Mouse (Mus musculus) spleen, adult 18-20 months (tissue): Measurements from ENCODE around the gene Anapc11.
"Not testable (repeated sequence)": the region's sequence is repeated elsewhere in the genome, so short reads cannot be mapped to it uniquely, and the experiment has no call there.

Source experiments
- DNase-seq, 2 experiments: peaks; one replicate each; pipeline ENCODE4 v3.0.0; 2022; ENCODE audit warnings: mixed read lengths in 2 of 2

The Anapc11 gene

DNA sequence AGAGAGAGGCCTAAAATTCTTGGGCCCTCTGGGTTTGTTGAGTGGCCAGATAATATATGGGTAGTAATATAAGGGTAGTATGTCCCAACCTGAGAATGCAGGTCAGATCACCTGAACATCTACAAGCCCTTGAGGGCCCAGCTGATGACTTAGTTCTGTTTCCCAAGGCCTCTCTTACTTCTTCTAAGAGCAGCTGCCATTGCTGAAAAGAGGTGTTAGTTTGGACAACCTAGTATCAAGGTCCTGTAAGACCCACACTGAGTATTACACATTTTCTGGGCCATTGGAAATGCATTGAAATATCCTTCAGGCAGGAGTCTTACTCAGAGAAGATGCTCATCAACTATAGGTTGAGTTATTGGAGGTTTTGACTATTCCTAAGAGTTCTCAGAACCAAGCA, 22.3 kb upstream of the Anapc11 start:
- DNase-seq, result no peak

DNA sequence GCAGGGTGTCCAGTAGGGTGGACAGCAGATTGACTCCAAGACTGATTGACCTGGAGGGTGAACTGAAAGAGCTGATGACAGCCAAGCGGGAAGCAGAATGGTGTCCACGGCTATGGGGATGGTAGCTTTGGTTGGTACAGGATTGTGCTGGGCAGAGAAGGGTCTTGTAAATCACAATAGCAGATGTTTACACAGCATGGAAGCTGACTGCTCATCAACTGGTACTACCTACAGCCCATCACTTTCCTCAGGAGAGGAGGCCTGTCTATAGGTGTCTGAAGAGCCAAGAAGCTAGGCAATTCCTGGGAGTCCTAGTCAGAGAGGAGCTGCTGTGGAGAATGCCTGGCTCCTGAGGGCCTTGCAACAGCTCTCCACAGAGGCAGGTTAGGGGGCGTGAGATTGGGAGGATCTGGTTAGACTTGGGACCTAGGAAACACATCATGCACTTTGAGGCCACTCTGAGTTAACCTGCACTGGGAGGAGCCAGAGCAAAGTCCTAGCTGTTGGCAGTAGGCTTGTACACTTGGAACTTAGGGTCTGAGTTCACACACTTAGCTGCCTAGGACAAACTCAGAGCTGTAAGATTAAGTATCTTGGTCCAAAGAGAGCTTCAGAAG, 21.7 kb upstream of the Anapc11 start:
- no peak for DNase-seq

DNA sequence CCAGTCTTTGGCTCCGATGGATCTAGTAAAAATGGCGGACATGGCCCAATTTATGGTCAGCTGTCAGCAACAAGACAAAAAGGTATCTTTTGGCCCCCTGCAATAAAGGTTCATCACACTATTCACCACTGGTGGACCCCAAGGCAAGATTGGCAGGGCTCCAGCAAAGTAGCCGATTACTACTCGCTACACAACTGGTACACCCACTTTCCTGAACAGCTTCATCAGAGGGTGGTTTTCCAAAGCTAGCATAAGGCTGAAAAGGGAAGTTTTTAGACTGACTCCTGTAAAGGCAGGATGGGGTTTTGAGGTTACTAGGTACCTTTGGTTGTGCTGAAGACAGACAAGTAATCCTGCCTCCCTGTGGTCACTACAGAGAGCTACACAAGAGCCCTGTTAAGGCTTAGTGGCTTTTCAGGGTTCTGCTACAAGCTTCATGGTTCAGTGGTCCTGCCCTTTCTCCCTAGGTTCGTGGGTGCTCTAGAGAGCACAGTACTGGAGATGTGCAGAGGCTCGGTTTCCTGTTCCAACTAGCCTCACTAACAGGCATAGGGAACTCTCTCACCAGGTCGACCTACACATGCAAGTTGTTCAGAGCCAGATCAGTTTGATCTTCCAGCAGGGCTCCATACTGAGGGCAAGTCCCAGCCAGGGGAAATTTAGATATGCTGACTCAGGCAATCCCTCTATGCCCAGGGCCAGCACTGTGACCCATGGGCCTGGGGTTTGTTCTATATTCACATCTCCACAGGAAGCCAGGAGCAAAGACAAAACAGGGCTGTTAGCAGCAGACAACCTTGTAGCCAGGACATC, 20.8 kb upstream of the Anapc11 start:
- no peak for DNase-seq

DNA sequence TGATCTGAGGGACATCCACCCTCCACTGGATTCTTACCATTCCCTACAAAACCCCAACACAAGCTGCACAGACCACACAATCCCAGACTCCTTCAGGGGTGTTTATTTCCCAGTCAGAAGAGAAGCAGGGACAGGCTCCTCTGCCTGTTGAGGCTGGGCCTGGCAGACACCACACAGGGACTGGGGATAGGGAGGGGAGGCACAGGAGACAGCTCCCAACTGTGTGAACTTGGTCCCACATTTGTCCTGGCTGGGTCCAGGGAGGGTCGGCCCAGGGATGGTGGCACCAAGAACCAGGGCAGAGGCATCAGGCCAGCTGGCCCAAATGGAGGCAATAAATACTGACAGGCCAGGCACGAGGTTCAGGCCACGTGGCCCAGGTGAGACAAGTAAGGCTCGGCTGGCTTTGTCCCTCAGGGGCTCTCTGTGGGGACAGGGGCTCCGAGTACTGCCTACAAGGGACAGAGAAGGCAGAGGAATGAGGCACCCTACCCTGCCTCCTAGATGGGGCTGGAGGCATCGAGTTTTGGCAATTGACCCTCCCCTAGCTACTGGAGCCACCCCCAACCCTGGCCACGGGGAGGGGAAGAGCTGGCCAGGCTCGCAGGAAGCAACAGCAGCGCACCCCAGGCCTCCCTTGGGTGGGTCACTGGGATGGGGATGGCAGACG, 20.1 kb upstream of the Anapc11 start:
- DNase-seq, result no peak

DNA sequence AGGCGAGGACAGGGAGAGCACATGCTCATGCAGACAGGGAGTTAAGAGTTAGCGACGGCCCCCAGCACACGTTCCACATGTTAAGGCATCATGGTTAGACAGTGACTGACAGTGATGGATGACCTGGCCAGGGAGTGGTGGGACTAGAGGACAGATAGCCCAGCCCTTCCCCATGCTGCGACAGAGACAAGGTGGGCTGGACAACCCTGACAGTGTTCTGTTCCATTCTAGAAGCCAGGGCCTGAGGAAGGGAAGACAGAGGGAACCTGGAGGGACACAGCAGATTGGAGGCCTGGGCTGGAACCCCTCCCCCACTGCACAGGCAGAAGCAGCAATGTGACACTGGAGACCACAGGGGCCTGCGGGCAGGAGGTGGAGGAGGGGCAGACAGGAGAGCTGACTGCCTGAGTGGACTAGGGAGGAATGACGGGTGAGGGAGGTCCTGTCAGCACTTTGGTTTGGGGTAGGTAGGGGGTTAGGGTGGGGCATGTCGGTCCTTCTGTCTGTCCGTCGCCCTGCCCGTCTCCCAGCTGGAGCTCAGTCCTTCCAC, 19.5 kb upstream of the Anapc11 start:
- DNase-seq, result peak in 1 of 2 experiments; percentile 25

DNA sequence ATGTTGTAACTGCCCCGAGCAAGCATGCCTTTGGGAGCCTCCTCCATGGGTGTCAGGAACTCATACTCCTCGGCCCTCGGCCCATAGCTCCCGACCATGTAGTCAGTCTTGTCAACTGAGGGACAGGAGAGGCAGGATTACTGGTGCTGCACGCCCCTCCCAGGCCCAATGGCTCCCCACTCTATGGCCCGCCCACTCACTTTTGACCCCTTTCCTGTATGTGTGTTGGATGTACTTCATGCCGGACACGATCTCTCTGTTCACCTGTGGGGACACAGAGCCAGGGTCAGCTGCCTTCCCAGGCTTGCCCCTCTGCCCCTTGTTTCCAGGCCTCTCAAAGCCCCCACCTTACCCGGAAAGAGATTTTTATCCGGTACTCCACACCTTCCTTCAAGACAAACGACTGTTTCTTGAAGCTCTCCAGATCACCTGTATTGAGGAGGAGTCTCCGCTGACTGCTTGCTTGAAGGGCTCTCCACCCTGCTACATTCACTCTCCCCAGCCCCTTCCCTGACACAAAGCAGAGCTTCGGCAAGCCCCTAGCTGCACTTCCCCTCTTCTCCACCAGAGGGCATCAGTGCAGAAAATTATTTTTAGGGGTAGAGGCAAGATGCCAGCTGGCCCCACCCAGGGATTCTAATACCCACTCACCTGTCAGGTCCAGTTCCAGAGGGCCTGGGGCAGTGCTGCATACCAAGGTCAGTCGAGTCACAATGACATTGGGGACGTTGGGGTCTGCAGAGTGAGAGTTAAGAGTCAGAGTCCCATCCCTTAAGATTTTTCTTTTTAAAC, 18.7 kb upstream of the Anapc11 start:
- DNase-seq, result peak; percentile 50 to 79

DNA sequence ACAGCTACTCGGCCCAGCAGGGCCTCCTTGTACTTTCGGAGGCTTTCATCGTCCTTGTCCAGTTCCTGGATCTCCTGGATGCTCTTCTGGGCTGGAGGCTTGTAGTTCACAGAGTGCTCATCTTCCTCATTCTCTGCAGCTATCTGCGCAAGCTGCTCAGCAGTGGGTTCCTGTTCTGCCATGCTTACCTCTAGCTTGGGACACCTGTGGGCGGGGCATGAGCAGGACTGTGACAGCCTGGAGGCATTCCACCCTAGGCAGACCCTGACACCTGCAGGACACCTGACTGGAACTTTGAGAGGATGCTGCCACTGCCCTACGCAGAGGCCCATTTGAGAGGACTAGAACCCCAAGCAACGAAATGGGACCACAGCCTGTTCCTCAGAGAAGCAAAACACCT, 18.0 kb upstream of the Anapc11 start:
- DNase-seq, result peak; percentile 31 to 36

DNA sequence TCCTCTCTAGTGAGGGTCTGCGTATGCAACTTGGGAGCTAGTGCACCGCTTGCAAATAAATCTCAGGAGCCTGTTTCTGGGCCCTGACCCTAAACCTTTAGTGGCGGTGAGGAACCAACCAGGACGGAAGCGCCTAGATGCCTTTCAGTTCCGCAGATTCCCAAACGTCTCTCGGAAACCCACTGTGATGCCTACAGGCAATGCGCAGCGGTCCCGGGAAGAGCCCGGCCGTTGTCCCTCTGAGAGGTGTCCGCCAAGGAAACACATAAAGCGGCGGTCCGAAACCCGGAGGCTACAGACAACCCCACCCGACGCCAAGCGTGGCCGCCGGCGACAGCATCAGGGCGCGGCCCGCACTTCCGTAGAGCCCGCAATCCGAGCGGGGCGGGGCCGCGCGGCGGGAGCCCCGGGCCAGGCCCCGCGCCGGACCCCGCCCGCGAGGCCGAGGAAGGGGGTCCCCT, 17.3 kb upstream of the Anapc11 start:
- peak; percentile 43 to 63 for DNase-seq

DNA sequence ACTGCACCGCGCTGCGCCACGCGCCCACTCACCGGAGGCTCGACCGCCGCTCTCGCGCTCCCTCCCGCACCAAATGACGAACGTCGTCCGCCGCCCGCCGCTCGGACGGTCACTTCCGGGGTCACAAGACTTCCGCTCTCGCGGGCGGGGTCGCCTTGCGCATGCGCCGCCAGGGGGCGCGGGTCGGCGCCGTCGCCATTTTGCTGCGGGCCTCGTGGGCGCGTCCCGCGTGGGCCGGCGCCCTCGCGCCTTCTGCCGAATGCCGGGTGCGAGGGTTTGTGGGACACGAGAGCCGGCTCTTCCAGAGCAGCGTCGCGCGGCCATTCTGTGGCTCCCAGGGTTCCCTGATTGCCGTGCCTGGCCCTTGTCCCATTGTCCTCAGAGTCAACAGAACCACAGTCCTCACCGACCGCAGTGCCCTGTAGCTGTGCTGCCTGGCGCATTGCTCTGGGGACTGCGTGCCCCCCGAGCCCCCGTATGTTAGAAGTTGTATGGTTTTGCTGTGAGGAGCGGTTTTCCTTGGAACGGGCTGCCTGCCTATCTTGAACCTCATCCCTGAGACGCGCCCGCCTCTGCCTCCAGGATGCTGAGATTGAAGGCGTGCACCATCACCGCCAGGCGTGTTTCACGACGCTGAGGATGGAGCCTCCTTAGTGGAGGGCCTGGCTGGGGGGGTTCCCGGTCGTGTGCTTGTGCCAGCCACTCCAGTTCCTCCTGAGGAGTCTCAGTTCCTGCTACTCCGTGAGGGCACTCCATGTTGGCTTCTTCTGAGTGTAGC, 16.5 kb upstream of the Anapc11 start, which contains the start of gene Arhgdia:
Gene Arhgdia, minus strand, starts transcription at position 135 of the 778 bp plus-strand sequence.
- peak; percentile 81 to 86 for DNase-seq

DNA sequence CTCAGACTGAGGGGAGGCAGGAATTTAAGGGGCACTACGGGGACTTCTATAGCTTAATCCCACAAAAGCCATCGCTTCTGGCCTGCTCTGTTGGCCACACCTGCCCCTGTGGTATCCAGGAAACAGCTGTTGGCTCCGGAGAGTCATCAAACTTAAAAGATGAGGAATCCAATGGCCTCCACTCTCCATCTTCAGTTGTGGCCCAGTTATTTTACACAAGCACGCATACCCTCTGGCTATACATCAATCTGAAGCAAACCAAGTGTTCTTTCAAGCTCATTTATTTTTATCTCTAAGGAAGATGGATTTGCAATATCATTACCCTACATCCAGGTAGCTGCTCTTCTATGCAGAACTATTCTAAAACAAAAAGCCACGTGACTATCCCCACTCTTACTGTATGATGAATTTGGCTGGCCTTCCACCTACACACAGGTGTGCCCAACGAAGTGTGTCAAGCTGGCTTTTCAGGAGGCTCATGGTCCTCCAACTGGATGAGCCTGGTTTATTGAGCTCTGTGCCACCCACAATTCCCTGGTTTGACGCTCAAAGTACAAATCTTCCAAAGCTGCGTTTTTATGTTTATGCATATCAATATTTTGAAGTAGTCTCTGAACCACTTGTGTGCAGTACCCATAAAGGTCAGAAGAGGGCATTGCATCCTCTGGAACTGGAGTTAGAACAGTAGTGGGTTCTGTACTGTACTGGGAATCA, 15.8 kb upstream of the Anapc11 start:
- DNase-seq, result peak in 1 of 2 experiments; percentile 53

DNA sequence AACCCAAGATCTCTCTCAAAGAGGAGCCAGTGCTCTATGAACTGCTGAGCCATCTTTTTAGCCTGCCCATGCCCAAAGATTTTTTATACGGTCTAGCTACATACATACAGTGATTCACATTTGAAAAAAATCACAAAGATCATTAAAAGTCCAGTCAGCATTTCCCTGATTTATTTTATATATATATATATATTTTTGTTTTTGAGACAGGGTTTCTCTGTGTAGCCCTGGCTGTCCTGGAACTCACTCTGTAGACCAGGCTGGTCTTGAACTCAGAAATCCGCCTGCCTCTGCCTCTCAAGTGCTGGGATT, 15.3 kb upstream of the Anapc11 start:
- not testable (repeated sequence) for DNase-seq

DNA sequence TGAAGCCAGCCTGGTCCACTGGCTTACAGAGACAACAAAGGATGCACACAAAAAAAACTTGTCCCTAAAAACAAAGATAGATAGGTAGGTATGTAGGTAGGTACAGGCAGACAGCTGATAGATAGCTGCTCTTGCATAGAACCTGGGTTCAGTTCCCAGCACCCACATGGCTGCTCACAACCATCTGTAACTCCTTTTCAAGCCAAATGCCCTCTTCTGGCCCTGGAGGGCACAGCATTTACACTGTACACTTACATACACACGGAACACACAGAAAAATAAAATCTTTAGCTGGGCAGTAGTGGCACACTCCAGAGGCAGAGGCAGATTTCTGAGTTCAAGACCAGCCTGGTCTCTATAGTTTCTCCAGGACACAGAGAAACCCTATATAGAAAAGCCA, 14.3 kb upstream of the Anapc11 start:
- no peak for DNase-seq

DNA sequence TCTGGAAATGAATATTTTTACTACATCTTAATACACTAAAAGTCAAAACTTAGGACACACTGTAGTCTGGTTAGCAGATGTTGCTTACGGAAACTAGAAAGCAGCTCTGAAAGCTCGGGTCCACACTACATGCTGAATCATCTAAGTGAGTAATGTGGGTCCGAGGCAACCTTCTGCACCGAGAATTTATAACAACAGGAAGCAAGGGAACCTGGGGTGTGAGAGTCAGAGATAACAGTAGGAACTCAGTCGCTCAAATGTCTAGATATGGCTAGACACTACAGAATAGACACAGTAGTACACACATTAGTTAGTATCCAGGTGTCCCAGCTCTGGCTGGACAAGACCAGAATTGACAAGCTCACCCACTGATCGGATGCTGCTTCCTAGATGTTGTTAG, 9.7 kb upstream of the Anapc11 start:
- no peak for DNase-seq

DNA sequence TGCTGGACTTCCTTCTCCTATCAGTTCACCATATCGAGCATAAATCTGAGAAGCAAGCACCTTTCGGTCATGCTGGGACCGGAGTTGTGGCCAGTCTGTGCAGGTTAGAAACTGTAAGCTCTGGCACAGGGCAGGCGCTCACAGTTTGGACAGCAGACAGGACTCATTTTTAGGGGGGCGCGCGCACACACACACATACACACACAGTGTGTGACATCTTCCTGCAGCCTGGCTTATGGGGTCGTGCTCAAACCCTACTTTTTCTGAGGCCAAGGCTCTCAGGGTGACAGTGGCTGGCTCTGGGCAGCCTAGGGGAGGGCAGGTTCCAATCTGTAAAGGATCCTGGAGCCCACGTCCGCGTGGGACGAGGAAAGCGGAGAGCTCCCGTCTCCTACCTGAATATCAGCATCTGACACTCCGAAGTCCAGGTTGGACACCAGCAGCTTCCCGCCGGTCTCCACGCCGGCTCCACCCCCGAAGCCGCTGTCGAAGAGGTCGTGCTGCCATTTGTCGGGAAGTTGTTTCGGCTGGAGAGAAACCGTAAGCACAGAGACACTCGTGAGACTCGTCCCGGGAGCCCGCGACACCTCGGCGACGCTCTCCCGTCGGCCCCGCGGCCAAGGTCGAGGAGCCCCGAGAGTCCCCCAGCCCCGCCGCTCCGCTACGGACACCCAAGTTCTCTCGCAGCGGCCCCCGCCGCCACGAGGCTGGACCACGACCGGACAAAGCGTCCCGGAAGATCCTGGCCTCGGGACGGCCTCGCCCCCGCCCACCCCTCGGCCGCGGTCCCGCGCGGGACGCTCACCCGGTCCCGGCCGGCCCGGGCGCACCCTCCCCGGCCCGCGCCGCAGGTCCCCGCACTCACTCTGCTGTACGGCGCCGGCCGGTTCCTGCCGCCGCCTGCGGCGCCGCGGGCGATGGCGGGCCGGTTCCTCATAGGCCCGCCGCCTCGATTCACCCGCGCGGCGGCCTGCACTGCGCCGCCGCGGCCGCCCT, 683 bp upstream of the Anapc11 start:
- DNase-seq, result no peak

DNA sequence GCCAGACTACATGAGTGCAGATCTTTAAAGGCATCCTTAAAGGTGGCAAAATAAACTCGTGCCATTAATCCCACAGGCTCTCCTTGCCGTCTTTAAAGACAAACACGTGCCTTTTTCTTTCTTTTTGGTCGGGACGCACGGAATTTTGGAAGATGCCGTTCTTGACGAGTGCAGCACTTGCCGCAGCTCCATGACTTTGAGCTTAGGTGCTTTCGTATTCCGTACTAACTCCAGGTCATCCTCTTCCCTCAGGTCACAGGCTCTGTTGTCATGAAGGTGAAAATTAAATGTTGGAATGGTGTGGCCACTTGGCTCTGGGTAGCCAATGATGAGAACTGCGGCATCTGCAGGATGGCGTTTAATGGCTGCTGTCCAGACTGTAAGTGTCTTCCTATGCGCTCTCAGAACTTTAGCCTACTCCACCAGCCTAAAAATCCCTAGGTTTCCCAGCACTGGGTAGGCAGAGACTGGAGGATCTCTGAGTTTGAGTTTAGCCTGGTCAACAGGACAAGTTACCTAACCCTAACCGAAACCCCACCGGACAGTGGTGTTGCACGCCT, 849 bp downstream of the Anapc11 start:
- DNase-seq, result no peak

DNA sequence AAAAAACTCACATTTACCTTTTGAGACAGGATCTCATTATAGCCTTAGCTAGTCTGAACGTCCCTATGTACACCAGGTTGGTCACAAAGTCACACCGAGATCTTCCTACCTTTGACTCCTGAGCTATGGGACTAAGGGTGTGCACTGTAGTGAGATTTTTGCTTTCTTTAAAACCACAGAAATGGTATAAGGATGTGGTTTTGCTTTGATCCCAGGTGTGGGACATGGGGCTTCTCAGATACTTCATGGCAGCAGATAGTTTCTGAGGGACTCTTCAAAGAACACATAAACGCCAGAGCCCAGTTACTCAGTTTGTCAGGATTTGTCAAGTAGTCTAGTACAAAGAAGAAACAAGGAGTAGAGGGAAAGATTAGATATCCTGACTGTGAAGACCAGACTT, 2.5 kb downstream of the Anapc11 start:
- no peak for DNase-seq

DNA sequence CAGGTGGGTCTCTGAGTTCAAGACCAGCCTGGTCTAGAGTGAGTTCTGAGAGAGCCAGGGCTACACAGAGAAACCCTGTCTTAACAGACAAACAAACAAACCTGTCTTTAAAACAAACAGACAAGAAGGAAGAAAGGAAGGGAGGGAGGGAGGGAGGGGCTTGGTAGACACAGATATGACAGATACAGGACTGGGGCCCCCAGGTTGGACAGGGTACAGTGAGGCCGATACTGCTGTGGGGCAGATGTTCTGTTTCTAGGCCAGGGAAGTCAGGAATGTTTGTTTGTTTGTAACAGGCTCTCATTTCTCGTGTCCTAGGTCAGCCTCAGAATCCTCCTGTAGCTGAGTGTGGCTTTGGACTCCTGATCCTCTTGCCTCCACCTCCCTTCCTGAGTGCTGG, 5.3 kb downstream of the Anapc11 start:
- DNase-seq, result no peak

DNA sequence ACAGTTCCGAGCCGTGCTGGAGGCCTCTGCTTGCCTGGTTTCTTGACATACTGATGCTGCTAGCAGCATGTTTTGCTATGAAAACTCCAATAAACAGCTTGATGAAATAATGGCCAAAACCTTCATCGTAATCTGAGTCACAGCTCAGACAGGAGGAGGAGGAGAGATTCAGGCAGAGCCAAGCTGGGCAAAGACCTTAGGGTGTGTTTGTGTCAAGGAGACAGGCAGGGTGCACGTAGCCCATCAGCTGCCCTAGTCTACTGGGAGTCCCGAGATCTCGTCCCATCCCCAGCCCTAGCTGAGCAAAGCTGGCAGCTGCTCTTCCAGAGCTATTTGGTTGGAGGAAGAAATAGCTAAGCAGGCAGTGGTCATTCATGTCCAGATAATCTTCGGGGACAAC, 7.4 kb downstream of the Anapc11 start:
- no peak for DNase-seq

DNA sequence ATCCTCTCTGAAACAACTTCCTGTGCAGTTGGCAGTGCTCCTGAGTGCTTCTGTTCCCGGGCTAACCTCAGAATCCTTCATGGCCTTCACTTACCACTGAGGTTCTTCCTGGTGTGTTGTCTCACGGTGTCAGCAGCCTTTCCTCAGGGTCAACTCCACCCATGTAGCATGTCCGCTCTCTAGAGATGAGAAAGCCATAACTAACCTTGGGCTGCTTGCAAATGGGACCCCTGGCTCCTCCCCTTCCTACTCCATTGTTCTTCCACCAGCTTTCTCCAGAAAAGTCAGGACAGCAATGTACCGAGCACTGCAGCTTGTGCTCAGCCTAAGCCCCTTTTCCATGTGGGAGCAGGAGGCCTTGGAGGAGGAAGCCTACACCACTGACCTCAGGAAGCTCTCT, 8.5 kb downstream of the Anapc11 start:
- DNase-seq, result no peak
